In genomic region chr9:58550928-58551327, GRCm38 (mm10) we compare ENCODE assay signal across 20 mouse cellular contexts. TPM values are rescaled to one million over a fixed set of nuclear protein-coding genes. Genes with fewer than 3 reads are reported as not detected.
DNase-seq lines count a peak whose midpoint lies in the region; ATAC-seq and TF ChIP-seq lines count a peak whose summit lies in the region.
"Had no signal": no experiment of that assay in that cellular context is flagged by ENCODE, and none has a peak within 500 bp of the region (broad histone marks: within the 10 kb centered on the region; RNA-seq: fewer than 3 reads in every experiment).

No protein-coding gene starts in this region.

- no peak overlapping the region for H3K27ac ChIP-seq in midbrain, embryonic 11.5 days (ENCODE audit: low read depth, low read length)
- H3K27ac ChIP-seq in midbrain, embryonic 14.5 days (replicated peaks; ENCODE audit: low read depth, low read length): no peak overlapping the region
- H3K27ac ChIP-seq in kidney, embryonic 15.5 days: no peak overlapping the region

- H3K4me2 ChIP-seq in midbrain, embryonic 11.5 days: no peak overlapping the region
- no peak overlapping the region for H3K4me2 ChIP-seq in midbrain, embryonic 14.5 days (ENCODE audit: low read length)
- peak overlapping the region; percentile 86 for H3K4me2 ChIP-seq in myocyte (ENCODE audit: low read depth)
- H3K4me2 ChIP-seq in kidney, embryonic 15.5 days: no peak overlapping the region

- TF ChIP-seq POLR2A in myocyte (IDR thresholded peaks at IDR 0.05; ENCODE audit: insufficient read length, low read depth): no peak

- no peaks in the 10 kb centered on the region for H3K36me3 ChIP-seq in midbrain, embryonic 11.5 days (ENCODE audit: control insufficient read depth, insufficient read depth, low read length)
- no peaks in the 10 kb centered on the region for H3K36me3 ChIP-seq in midbrain, embryonic 14.5 days (ENCODE audit: control insufficient read depth, insufficient read depth, low read length)
- H3K36me3 ChIP-seq in myocyte (ENCODE audit: control insufficient read depth, insufficient read depth): no peaks in the 10 kb centered on the region
- no peaks in the 10 kb centered on the region for H3K36me3 ChIP-seq in kidney, embryonic 15.5 days
- H3K36me3 ChIP-seq: G1E had no signal

- no peaks in the 10 kb centered on the region for H3K9me3 ChIP-seq in midbrain, embryonic 11.5 days (ENCODE audit: control insufficient read depth, low read length)
- H3K9me3 ChIP-seq in midbrain, embryonic 14.5 days (ENCODE audit: control insufficient read depth, low read length): no peaks in the 10 kb centered on the region
- H3K9me3 ChIP-seq in kidney, embryonic 15.5 days (replicated peaks): no peaks in the 10 kb centered on the region
- H3K9me3 ChIP-seq: G1E had no signal

- no peak overlapping the region for H3ac ChIP-seq in myocyte (ENCODE audit: control insufficient read depth, insufficient read length)

- intact Hi-C loops in heart, postnatal 10 days (cut with DNase I): no loop called here

- peaks cover 68% of the 10 kb centered on the region for H3K79me2 ChIP-seq in myocyte (ENCODE audit: control insufficient read depth, insufficient read depth)

- H3K9ac ChIP-seq in midbrain, embryonic 11.5 days (ENCODE audit: low read length): no peak overlapping the region
- no peak overlapping the region for H3K9ac ChIP-seq in midbrain, embryonic 14.5 days (replicated peaks; ENCODE audit: low read length)
- H3K9ac ChIP-seq in kidney, embryonic 15.5 days: no peak overlapping the region

- peak; percentile 83 for DNase-seq in heart, adult 11 months
- no peak for DNase-seq in heart, postnatal 10 days
- peak; percentile 57 for DNase-seq in midbrain, embryonic 11.5 days (ENCODE audit: low spot score, missing footprints)
- DNase-seq in midbrain, embryonic 14.5 days: no peak
- DNase-seq: adrenal gland, adult 2 months; adrenal gland, adult 8-10 months; adrenal gland, postnatal 10 days; adrenal gland, postnatal 14 days; adrenal gland, postnatal 25 days; adrenal gland, postnatal 36 days; B cell, adult 2 months; cerebellum, adult 11 months; cerebellum, adult 11-12 months had no signal

- H3K27me3 ChIP-seq in midbrain, embryonic 11.5 days (ENCODE audit: control insufficient read depth, insufficient read depth, low read length): no peaks in the 10 kb centered on the region
- no peaks in the 10 kb centered on the region for H3K27me3 ChIP-seq in midbrain, embryonic 14.5 days (ENCODE audit: control insufficient read depth, insufficient read depth, low read length)
- H3K27me3 ChIP-seq in myocyte (ENCODE audit: control insufficient read depth, insufficient read depth, insufficient read length): no peaks in the 10 kb centered on the region
- H3K27me3 ChIP-seq in kidney, embryonic 15.5 days: no peaks in the 10 kb centered on the region
- H3K27me3 ChIP-seq: CH12.LX, Patski had no signal

- no peak overlapping the region for H3K4me3 ChIP-seq in midbrain, embryonic 11.5 days (ENCODE audit: low read depth, low read length)
- H3K4me3 ChIP-seq in midbrain, embryonic 14.5 days (replicated peaks; ENCODE audit: low read depth, low read length): no peak overlapping the region
- H3K4me3 ChIP-seq in myocyte: peak overlapping the region; percentile 48
- H3K4me3 ChIP-seq in kidney, embryonic 15.5 days (replicated peaks): no peak overlapping the region

- WGBS in midbrain, embryonic 11.5 days: 91% methylated on average over 6 of the region's 6 CpGs
- 92% methylated on average over 6 of the region's 6 CpGs for WGBS in midbrain, embryonic 14.5 days
- 91% methylated on average over 6 of the region's 6 CpGs for WGBS in kidney, embryonic 15.5 days

- ATAC-seq in midbrain, embryonic 11.5 days (ENCODE audit: low FRiP score): no peak
- no peak for ATAC-seq in midbrain, embryonic 14.5 days (ENCODE audit: low FRiP score, low TSS enrichment)
- no peak for ATAC-seq in kidney, embryonic 15.5 days (replicated peaks; ENCODE audit: low FRiP score)
- ATAC-seq: activated CD4-positive, CD25-positive, alpha-beta regulatory T cell, adult 4 months; CD4-positive, CD25-positive, alpha-beta regulatory T cell, adult 4 months; Patski had no signal

- H3K4me1 ChIP-seq in midbrain, embryonic 11.5 days (ENCODE audit: control insufficient read depth, insufficient read depth, low read length): peaks cover 10% of the 10 kb centered on the region
- H3K4me1 ChIP-seq in midbrain, embryonic 14.5 days (ENCODE audit: control insufficient read depth, insufficient read depth, low read length): peaks cover 37% of the 10 kb centered on the region
- peaks cover 41% of the 10 kb centered on the region for H3K4me1 ChIP-seq in kidney, embryonic 15.5 days

TF ChIP-seq in myocyte, 11 proteins besides CTCF, POLR2A, EP300 and RAD21:
- no peak for TF ChIP-seq E2F4 (IDR thresholded peaks at IDR 0.05; ENCODE audit: insufficient read depth)

RNA-seq across cellular contexts. Expression of gene Cd276, which starts 4.3 kb away (rescaled TPM):
- total RNA-seq in heart, postnatal 10 days (2021): 10 to 100 TPM; 29.8 to 30.6 TPM
- 22.5 and 23.8 TPM in 2 replicates for polyA plus RNA-seq in midbrain, embryonic 11.5 days (2014; fragmentation: Nextera tagmentation; extraction: Ambion mirVana)
- polyA plus RNA-seq in midbrain, embryonic 14.5 days (2014; fragmentation: Nextera tagmentation; extraction: Ambion mirVana): 33.2 and 38.1 TPM in 2 replicates
- 49.5 TPM for polyA plus RNA-seq in myocyte (2012; fragmentation: generic; extraction: Trizol)
- 35.7 and 38.4 TPM in 2 replicates for polyA plus RNA-seq in kidney, embryonic 15.5 days (2015; fragmentation: Nextera tagmentation; extraction: Ambion mirVana)
- polyA plus RNA-seq: activated CD4-positive, CD25-positive, alpha-beta regulatory T cell, adult 4 months; CD4-positive, CD25-positive, alpha-beta regulatory T cell, adult 4 months had no signal

RNA-seq across cellular contexts. Expression of gene Nptn, which starts 31.1 kb away (rescaled TPM):
- total RNA-seq in heart, postnatal 10 days (2021): 100 to 1,000 TPM; 186 to 201 TPM
- polyA plus RNA-seq in midbrain, embryonic 11.5 days (2014; fragmentation: Nextera tagmentation; extraction: Ambion mirVana): 60.7 and 66.1 TPM in 2 replicates
- polyA plus RNA-seq in midbrain, embryonic 14.5 days (2014; fragmentation: Nextera tagmentation; extraction: Ambion mirVana): 179 and 180 TPM in 2 replicates
- polyA plus RNA-seq in myocyte (2012; fragmentation: generic; extraction: Trizol): 349 TPM
- 124 and 136 TPM in 2 replicates for polyA plus RNA-seq in kidney, embryonic 15.5 days (2015; fragmentation: Nextera tagmentation; extraction: Ambion mirVana)

Comparison
In these comparisons a context has a peak if more than half of its experiments do, and no peak if none do; other contexts are left out.
1. DNase-seq: peak in heart, adult 11 months (single experiment) and midbrain, embryonic 11.5 days (single experiment); none in heart, postnatal 10 days (0 of 2) and midbrain, embryonic 14.5 days (single experiment).